Mouse (Mus musculus): ENCODE measurements around the gene Tgfb3. TPM values are rescaled to one million over a fixed set of nuclear protein-coding genes. Genes with fewer than 3 reads are reported as not detected.

Tgfb3 gene
- total and polyA plus RNA-seq, 3 experiments = 0.34 TPM; not detected in 2

- DNase-seq (ENCODE audit: extremely low read depth) = no peak
- dilution Hi-C loops (cut with MboI; ENCODE audit: extremely low pct_ligation_motif_present, extremely low pct_unique_long_range_greater_than_20kb, low sequenced_read_pairs) = no loop called here
These were observed 31.5 kb downstream of the Tgfb3 start for GRCm38 (mm10) chr12:86047376-86047775.

GRCm38 (mm10) chr12:86046776-86047175 is 32.1 kb downstream of the Tgfb3 start:
- dilution Hi-C loops (cut with MboI; ENCODE audit: extremely low pct_ligation_motif_present, extremely low pct_unique_long_range_greater_than_20kb, low sequenced_read_pairs) = no loop called here
- no peaks in the 10 kb centered on the region for H3K79me2 ChIP-seq (replicated peaks; ENCODE audit: control insufficient read depth, extremely low read depth, insufficient read depth, poor library complexity, severe bottlenecking)
- no peak for DNase-seq (ENCODE audit: extremely low read depth)
- H3K9me3 ChIP-seq (replicated peaks; ENCODE audit: low read length) = peaks cover 6% of the 10 kb centered on the region
- H3K27ac ChIP-seq (ENCODE audit: insufficient read depth, low read depth) = no peak overlapping the region
- TF ChIP-seq RAD21 (IDR thresholded peaks at IDR 0.05; ENCODE audit: low read depth, low read length) (no peak), CTCF (conservative IDR thresholded peaks at IDR 0.05 in 1 of 2, IDR thresholded peaks at IDR 0.05 in 1 of 2; ENCODE audit: low read depth in 2 of 2, low read length in 2 of 2) (no peak), ZC3H11A (IDR thresholded peaks at IDR 0.05; ENCODE audit: low read depth, low read length) (no peak)
- H3K4me1 ChIP-seq (ENCODE audit: control insufficient read depth in 1 of 2, insufficient read depth in 2 of 2) = peaks cover 4 to 39% of the 10 kb centered on the region in 2 experiments; a peak in 3 of 4 replicates
- no peaks in the 10 kb centered on the region for H3K27me3 ChIP-seq (replicated peaks)
- H3K36me3 ChIP-seq (replicated peaks in 1 of 2; ENCODE audit: control insufficient read depth in 1 of 2, insufficient read depth in 1 of 2, low read length in 1 of 2) = peaks cover 0 to 10% of the 10 kb centered on the region in 2 experiments
- no peak overlapping the region for H3K4me2 ChIP-seq (ENCODE audit: insufficient read depth, low read depth, poor library complexity, severe bottlenecking)
- no peak overlapping the region for H3K9ac ChIP-seq (ENCODE audit: insufficient read depth, low read depth)
- H3K4me3 ChIP-seq (replicated peaks in 1 of 3; ENCODE audit: low read depth in 2 of 3, low read length in 2 of 3, poor library complexity in 1 of 3) = no peak overlapping the region
- in situ Hi-C loops (cut with MboI; ENCODE audit: low pct_ligation_motif_present, low pct_unique_long_range_greater_than_20kb, low sequenced_read_pairs) = no loop called here

More at GRCm38 (mm10) chr12:86047376-86047775, 31.5 kb downstream of the Tgfb3 start:
- Histone ChIP-seq H3K4me3 (replicated peaks in 1 of 3; ENCODE audit: low read depth in 2 of 3, low read length in 2 of 3, poor library complexity in 1 of 3) (no peak overlapping the region), H3K4me1 (ENCODE audit: control insufficient read depth in 1 of 2, insufficient read depth in 2 of 2) (peaks cover 4 to 39% of the 10 kb centered on the region in 2 experiments; a peak in 3 of 4 replicates), H3K79me2 (replicated peaks; ENCODE audit: control insufficient read depth, extremely low read depth, insufficient read depth, poor library complexity, severe bottlenecking) (no peaks in the 10 kb centered on the region), H3K27me3 (replicated peaks) (no peaks in the 10 kb centered on the region), H3K4me2 (ENCODE audit: insufficient read depth, low read depth, poor library complexity, severe bottlenecking) (no peak overlapping the region), H3K9ac (ENCODE audit: insufficient read depth, low read depth) (no peak overlapping the region), H3K36me3 (replicated peaks in 1 of 2; ENCODE audit: control insufficient read depth in 1 of 2, insufficient read depth in 1 of 2, low read length in 1 of 2) (peaks cover 0 to 10% of the 10 kb centered on the region in 2 experiments), H3K9me3 (replicated peaks; ENCODE audit: low read length) (peaks cover 6% of the 10 kb centered on the region), H3K27ac (ENCODE audit: insufficient read depth, low read depth) (no peak overlapping the region)
- in situ Hi-C loops (cut with MboI; ENCODE audit: low pct_ligation_motif_present, low pct_unique_long_range_greater_than_20kb, low sequenced_read_pairs) = no loop called here
- TF ChIP-seq ZNF384 (IDR thresholded peaks at IDR 0.05; ENCODE audit: low read depth, low read length) = no peak

GRCm38 (mm10) chr12:86046141-86046540 is 32.7 kb downstream of the Tgfb3 start:
- H3K36me3 ChIP-seq (replicated peaks in 1 of 2; ENCODE audit: control insufficient read depth in 1 of 2, insufficient read depth in 1 of 2, low read length in 1 of 2) = peaks cover 0 to 10% of the 10 kb centered on the region in 2 experiments
- peak overlapping the region; percentile 12; the same call in 1 of the 2 replicates for H3K27ac ChIP-seq (ENCODE audit: insufficient read depth, low read depth)
- H3K27me3 ChIP-seq (replicated peaks) = no peaks in the 10 kb centered on the region
- H3K79me2 ChIP-seq (replicated peaks; ENCODE audit: control insufficient read depth, extremely low read depth, insufficient read depth, poor library complexity, severe bottlenecking) = no peaks in the 10 kb centered on the region
- no peak overlapping the region for H3K4me3 ChIP-seq (replicated peaks in 1 of 3; ENCODE audit: low read depth in 2 of 3, low read length in 2 of 3, poor library complexity in 1 of 3)
- no peak for TF ChIP-seq RAD21 (IDR thresholded peaks at IDR 0.05; ENCODE audit: low read depth, low read length)
- TF ChIP-seq SIN3A (IDR thresholded peaks at IDR 0.05; ENCODE audit: low read length) = no peak
- TF ChIP-seq MAFK (IDR thresholded peaks at IDR 0.05; ENCODE audit: insufficient replicate concordance, low read length) = no peak
- TF ChIP-seq MAX (IDR thresholded peaks at IDR 0.05; ENCODE audit: low read length) = no peak
- H3K4me2 ChIP-seq (ENCODE audit: insufficient read depth, low read depth, poor library complexity, severe bottlenecking) = no peak overlapping the region
- H3K9me3 ChIP-seq (replicated peaks; ENCODE audit: low read length) = peaks cover 6% of the 10 kb centered on the region
- H3K4me1 ChIP-seq (ENCODE audit: control insufficient read depth in 1 of 2, insufficient read depth in 2 of 2) = peaks cover 4 to 33% of the 10 kb centered on the region in 2 experiments; a peak in 3 of 4 replicates
- DNase-seq (ENCODE audit: extremely low read depth) = no peak
- no peak overlapping the region for H3K9ac ChIP-seq (ENCODE audit: insufficient read depth, low read depth)
- dilution Hi-C loops (cut with MboI; ENCODE audit: extremely low pct_ligation_motif_present, extremely low pct_unique_long_range_greater_than_20kb, low sequenced_read_pairs) = no loop called here
- in situ Hi-C loops (cut with MboI; ENCODE audit: low pct_ligation_motif_present, low pct_unique_long_range_greater_than_20kb, low sequenced_read_pairs) = no loop called here

Data from CH12.LX (cell line).